Mouse (Mus musculus) embryo, embryonic 9.5 days (tissue): ENCODE results near the gene Ski.
"Not testable (repeated sequence)": the region's sequence is repeated elsewhere in the genome, so short reads cannot be mapped to it uniquely, and the experiment has no call there.

Experiments used
- DNase-seq: peaks from one replicate; pipeline ENCODE4 v3.0.0-alpha.2; 2017; ENCODE audit errors: extremely low spot score

The Ski gene

GRCm38 (mm10) chr4:155222552-155222840 is at the start of gene Ski:
TSS of gene Ski (minus strand) at chr4:155222592.
- DNase-seq: no peak

GRCm38 (mm10) chr4:155268382-155268781 is 46.0 kb upstream of the Ski start:
- DNase-seq: peak; percentile 72

- no peak for DNase-seq
Observed at GRCm38 (mm10) chr4:155267639-155268175, 45.3 kb upstream of the Ski start.

GRCm38 (mm10) chr4:155267047-155267543 is 44.7 kb upstream of the Ski start:
- DNase-seq: no peak

GRCm38 (mm10) chr4:155264521-155265321 is 42.3 kb upstream of the Ski start:
- no peak for DNase-seq

- DNase-seq: no peak
Observed at GRCm38 (mm10) chr4:155252253-155252652, 29.9 kb upstream of the Ski start.

GRCm38 (mm10) chr4:155251147-155251546 is 28.8 kb upstream of the Ski start:
- DNase-seq: no peak

- DNase-seq: no peak
Observed at GRCm38 (mm10) chr4:155250361-155251117, 28.1 kb upstream of the Ski start.

- peak; percentile 92 for DNase-seq
Observed at GRCm38 (mm10) chr4:155249648-155250351, 27.4 kb upstream of the Ski start, which contains the start of gene Faap20. TSS of gene Faap20 (plus strand) at chr4:155249802.

GRCm38 (mm10) chr4:155249257-155249647 is 26.9 kb upstream of the Ski start:
- peak; percentile 96 for DNase-seq

GRCm38 (mm10) chr4:155248054-155248453 is 25.7 kb upstream of the Ski start:
- DNase-seq: not testable (repeated sequence)

- no peak for DNase-seq
Observed at GRCm38 (mm10) chr4:155246691-155247105, 24.3 kb upstream of the Ski start.

GRCm38 (mm10) chr4:155245770-155246492 is 23.5 kb upstream of the Ski start:
- no peak for DNase-seq

GRCm38 (mm10) chr4:155243233-155243632 is 20.8 kb upstream of the Ski start:
- DNase-seq: no peak

GRCm38 (mm10) chr4:155242292-155242691 is 19.9 kb upstream of the Ski start:
- DNase-seq: no peak

GRCm38 (mm10) chr4:155241789-155242188 is 19.4 kb upstream of the Ski start:
- no peak for DNase-seq

- DNase-seq: no peak
Observed at GRCm38 (mm10) chr4:155239494-155239893, 17.1 kb upstream of the Ski start.

- DNase-seq: no peak
Observed at GRCm38 (mm10) chr4:155238276-155238675, 15.9 kb upstream of the Ski start.

- no peak for DNase-seq
Observed at GRCm38 (mm10) chr4:155236737-155237385, 14.5 kb upstream of the Ski start.

GRCm38 (mm10) chr4:155235311-155236119 is 13.1 kb upstream of the Ski start:
- peak; percentile 78 for DNase-seq
